Mouse (Mus musculus) kidney, postnatal 14 days (tissue): Measurements from ENCODE around the gene Acbd7.

Source experiments
- DNase-seq: peaks from one replicate; pipeline ENCODE4 v3.0.0; 2022; ENCODE audit warnings: mixed read lengths

Acbd7 gene

DNA sequence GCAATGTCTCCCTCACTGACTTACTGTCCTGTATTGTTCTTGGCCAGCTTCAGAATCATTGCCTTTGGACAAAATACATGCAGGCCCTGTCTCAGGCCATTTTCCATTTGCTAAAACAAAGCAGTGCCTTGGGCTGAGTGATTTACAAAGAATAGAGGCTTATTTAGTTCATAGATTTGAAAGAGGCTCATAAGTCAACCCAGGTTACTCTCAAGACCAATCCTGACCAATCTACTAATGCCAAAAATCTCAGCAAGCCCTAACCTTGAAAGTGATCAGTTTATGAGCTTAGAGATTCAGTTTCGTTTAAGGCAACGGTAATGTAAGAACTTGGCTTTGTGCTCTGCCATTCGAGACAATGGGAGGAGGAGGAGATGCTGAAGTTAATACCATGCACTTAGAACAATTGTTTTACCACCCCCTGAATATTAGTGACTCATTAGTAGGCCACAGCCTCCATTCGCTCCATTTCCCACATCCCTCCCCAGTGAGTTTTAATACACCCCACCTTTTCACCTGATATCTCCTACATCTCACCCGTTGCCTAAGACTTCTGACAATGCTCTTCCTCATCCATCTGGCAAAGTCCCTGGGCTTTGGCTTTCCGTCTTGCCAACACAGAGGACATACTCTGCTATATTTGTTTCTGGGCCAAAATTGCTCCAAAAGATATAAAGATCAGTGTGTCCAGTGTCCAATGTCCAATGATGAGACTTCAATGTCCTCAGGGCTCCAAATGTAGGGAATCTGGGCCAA lies 51.3 kb downstream of the Acbd7 start:
- DNase-seq = no peak
